Mouse (Mus musculus): Measurements from ENCODE around the gene Sh3rf1.

GRCm38 (mm10) chr8:61243491-61243890, 19.8 kb downstream of the Sh3rf1 start:
- TF ChIP-seq CTCF (IDR thresholded peaks at IDR 0.05; ENCODE audit: borderline replicate concordance, insufficient read depth, low read depth, low read length) (no peak), POLR2A (IDR thresholded peaks at IDR 0.05; ENCODE audit: borderline replicate concordance, insufficient read depth, low read length) (no peak)
